Mouse (Mus musculus) brain, adult 10 weeks (tissue): Measurements from ENCODE around the gene Prl2a1. TPM values are rescaled to one million over a fixed set of nuclear protein-coding genes. Genes with fewer than 3 reads are reported as not detected.

Experiments used
- polyA plus RNA-seq: library from polyadenylated mRNA; stranded (reverse); fragments of 350-450 nt; fragmentation: Illumina TruSeq; extraction: RNeasy Lipid Tissue Mini Kit (QIAGEN cat#74804); gene quantifications from one replicate; pipeline ENCODE4 v1.2.3, GENCODE M21; 2015; ENCODE audit warnings: low read depth, low replicate concordance

The Prl2a1 gene
- not detected for polyA plus RNA-seq

GRCm38 (mm10) chr13:27801354-27801753, at the start of gene Prl2a1:
TSS of gene Prl2a1 (plus strand) at chr13:27801654.

GRCm38 (mm10) chr13:27780704-27781103, 20.8 kb upstream of the Prl2a1 start, which contains the start of gene Prl7c1:
TSS of gene Prl7c1 (minus strand) at chr13:27780804.

GRCm38 (mm10) chr13:27849042-27849441, 47.6 kb downstream of the Prl2a1 start, which contains the start of gene Prl2c1:
TSS of gene Prl2c1 (plus strand) at chr13:27849342.

Other genes with a start within 250 kb of the Prl2a1 start
- not detected for gene Prl8a9, start 237.0 kb upstream of the Prl2a1 start, polyA plus RNA-seq
- gene Prl8a1, start 219.5 kb upstream of the Prl2a1 start, polyA plus RNA-seq, result not detected
- not detected for gene Prl7b1, start 191.1 kb upstream of the Prl2a1 start, polyA plus RNA-seq
- not detected for gene Prl7a1, start 159.2 kb upstream of the Prl2a1 start, polyA plus RNA-seq
- not detected for gene Prl7a2, start 133.6 kb upstream of the Prl2a1 start, polyA plus RNA-seq
- gene Prl7d1, start 84.9 kb upstream of the Prl2a1 start, polyA plus RNA-seq, result not detected
- gene Prl7c1, start 20.9 kb upstream of the Prl2a1 start, polyA plus RNA-seq, result not detected
- not detected for gene Prl2c1, start 47.7 kb downstream of the Prl2a1 start, polyA plus RNA-seq
- not detected for gene Prl4a1, start 214.6 kb downstream of the Prl2a1 start, polyA plus RNA-seq